Mouse (Mus musculus) left cerebral cortex, adult 8-10 months (tissue): ENCODE measurements at regions not wholly inside any gene's neighbourhood (a gene's known extent, or its start where the extent isn't known, plus 50 kb on each side); places are given as distances from the start of the nearest gene placed in this dataset.

ENCODE experiments used
- DNase-seq, 2 experiments: peaks; one replicate each; pipeline ENCODE4 v3.0.0; 2022; ENCODE audit warnings: low spot score in 2 of 2

DNA sequence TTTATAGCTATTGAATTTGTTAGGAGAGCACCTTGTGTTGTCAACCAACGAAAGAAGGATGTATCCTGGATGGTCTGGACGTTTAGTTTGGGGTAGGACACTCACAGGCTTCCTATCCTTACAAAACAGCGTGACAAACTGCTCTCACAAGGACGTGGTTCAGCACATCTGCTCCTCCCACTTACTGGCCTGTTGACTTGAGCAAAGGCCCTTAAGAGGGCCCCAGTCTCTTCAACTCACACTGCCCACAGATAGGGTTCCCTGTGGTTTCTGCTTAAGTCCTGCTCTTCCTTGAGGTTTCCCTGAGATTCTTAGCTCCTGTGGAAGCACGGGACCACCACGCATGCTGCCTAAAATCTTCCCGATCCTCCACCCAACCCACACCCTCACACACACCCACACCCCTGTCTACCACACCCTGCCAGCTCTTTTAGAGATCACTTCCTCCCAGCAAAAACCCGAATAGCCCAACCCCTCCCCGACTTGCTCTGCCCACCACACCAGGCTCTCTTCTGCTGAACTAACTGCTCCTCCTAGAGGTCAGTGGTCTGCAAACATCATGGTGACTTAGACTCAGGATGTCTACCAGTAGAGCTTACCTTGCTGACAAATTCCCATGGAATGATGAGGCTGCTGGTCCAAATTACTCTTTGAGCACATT is 95.7 kb upstream of the Hnrnpa3 start:
- no peak for DNase-seq

- no peak for DNase-seq
Measured at GRCm38 (mm10) chr2:75564809-75565208, 94.3 kb upstream of the Hnrnpa3 start.

DNA sequence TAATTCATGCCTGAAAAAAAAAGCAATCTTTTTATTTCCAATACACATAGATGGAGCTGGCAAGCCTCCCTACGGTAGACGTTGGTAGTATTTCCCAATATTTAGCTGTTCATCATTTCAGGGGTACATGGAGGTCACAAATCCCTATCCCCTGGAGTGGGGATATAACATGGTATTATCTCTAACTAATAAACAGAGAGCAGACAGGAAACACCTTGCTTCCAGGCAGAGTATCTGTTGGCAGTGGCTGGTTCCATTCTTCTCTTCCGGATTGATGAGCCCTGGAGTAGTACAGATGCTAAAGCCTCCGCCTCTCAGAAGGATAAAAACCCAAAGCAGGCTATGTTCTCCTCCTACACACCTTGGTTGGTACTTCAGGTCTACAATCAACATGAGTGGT is 91.9 kb upstream of the Hnrnpa3 start:
- DNase-seq: no peak

- no peak for DNase-seq
Measured at GRCm38 (mm10) chr2:75569756-75570155, 89.3 kb upstream of the Hnrnpa3 start.

DNA sequence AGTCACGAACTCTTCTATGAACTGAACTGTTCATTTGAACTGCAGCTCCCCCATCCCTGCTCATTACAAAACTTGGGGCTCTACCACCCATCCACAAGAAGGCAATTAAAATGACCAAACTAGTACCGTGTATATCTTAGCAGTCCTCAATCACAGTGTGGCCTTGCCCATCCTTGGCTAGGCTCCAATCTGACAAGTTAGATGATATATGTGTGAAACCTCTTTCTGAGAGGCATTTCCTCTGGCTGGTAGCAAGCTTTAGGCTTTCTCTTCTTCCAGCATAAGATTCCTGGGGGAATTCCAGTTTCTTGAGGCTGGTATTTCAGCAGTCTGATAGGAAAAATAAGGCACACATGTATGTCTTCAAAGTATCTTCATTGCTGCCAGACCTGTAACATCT is 88.8 kb upstream of the Hnrnpa3 start:
- DNase-seq: no peak

DNA sequence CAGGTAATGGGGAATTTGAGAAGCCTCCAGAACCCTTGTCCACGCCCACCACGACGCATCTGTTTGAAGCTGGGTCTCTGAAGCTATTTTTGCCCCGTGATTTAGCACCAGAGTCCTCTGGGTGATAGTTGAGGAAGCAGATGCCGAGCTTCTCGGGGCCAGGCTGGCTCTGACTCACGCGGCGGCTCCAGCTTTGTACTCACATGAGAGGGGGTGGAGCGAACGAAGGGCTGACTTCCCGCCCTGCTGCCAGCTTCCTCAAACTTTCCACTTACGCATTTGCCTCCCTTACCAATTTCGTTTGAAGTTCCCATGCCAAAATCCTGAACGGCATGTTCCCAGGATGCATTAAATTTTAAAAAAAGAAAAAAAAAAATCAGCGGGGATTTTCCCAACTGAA is 74.1 kb upstream of the Hnrnpa3 start:
- peak; percentile 12 to 30 for DNase-seq

GRCm38 (mm10) chr2:75588572-75588971 is 70.5 kb upstream of the Hnrnpa3 start:
- DNase-seq: peak in 1 of 2 experiments; percentile 31

DNA sequence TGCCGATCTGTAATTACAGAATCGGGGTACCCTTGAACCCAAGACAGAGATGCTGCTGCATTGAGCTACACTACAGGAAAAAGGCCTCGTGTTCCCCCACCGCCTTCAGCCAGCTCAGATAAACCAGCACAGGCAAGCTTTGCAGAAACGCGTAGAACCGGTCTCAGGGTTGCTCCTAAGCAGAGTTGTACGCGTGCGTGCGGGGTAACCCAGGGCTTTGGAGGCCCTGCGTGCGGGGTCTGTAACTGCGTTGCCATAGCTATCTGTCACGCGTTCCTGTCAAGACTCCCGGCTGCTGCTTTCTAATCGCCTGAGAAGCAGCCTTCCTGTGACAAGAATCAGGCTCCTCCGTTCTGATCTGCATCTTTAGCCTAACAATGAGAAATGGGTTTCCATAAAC is 69.6 kb upstream of the Hnrnpa3 start:
- DNase-seq: no peak

DNA sequence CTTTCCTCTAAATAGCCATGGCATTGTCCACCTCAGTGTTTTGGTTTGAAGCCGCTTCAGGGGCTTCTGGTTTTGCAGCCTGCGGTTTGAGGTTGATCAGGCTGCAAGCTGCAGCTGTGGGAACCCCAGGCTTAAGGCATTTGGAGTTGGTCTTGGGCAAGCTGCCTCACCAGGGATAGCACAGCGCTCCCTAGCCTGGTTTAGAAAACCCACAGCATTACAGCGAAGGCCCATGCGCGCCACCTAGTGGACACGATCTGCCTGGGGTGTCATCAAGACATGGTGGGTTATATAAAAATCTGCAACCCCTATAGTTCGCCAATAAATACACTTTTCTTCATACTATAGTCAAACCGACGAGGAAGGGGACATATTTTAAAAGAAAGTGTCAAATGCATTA is 68.9 kb upstream of the Hnrnpa3 start:
- DNase-seq: peak; percentile 70 to 80

DNA sequence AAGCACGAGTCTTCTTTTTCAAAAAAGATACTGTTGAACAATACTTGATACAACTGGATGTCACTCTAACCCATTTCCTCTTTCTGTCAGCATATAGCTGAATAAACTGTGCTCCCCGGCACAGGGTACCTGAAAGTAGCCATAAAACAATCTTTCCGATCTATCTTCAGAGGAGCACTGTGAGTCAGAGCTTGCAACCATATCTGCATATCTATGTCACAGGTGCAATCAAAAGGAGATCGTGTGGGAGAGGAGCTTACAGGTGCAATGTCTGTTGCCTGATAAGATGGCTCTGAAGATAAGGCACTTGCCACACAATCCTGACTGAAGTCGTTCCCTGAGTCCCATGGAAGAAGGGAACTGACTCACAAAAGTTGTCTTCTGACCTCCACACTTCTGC is 58.5 kb upstream of the Hnrnpa3 start:
- no peak for DNase-seq

GRCm38 (mm10) chr2:75603175-75603871 is 55.7 kb upstream of the Hnrnpa3 start:
- DNase-seq: peak; percentile 15 to 33

- peak in 1 of 2 experiments; percentile 22 for DNase-seq
Measured at GRCm38 (mm10) chr2:75605634-75606033, 53.4 kb upstream of the Hnrnpa3 start.

DNA sequence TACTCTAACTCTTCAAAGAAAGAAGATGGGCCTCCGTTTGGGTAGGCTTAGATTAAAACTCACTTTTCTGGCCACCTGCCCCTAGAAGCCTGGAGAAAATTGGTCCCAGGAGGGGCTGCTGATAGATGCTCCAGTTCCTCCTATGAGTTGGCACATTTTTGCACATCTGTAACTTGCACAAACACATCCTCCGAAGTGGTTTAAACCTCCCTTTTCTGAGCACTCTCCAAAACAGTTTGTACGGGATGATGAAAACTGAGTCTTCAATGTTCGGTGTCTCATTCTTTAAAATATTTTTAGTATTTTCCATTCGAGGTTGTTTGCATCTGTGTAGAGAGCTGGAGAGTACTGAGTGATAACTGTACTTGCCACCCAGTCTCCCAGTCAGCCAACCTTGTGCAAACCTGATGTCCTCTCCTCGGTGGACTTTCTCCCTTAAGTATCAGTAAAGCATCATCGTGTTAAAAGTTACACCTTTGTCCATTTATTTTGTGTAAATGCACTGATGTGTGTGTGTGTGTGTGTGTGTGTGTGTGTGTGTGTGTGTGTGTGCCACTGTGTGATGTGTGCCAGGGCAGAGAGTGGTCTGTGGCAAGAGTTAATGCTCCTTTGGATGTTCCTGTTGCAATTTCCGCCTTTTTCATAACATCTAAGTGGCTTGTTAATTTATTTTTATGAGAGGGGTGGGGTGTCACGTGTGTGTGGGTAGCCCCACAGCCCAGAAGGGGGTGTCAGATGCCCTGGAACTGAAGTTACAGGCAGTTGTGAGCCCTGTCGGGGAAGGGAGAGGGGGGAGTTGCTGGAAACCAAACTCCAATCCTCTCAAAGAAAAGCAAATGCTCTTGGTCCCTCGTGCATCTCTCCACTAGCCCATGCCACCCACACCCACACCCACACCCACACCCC is 51.8 kb upstream of the Hnrnpa3 start:
- DNase-seq: no peak

DNA sequence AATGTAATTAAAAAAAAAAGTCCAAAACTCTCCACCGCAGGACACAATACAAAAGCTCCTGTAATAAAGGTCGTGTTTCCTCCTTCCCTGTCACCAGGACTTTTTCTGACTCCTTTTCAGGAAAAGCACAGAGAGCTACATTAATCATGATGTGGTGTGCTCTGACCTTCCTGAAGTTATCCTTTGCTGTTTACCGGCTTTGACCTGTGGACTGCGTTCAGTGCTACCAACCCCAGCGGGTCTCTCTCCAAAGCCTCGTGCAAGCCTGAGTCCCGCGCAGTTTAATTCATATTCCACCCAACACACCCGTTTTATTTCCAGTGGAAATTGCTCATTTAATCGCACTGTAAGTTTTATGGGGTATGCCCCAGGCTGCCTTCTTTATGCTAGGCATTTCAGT is 51.1 kb upstream of the Hnrnpa3 start:
- no peak for DNase-seq

GRCm38 (mm10) chr2:75608482-75608881 is 50.6 kb upstream of the Hnrnpa3 start:
- DNase-seq: no peak

- no peak for DNase-seq
Measured at GRCm38 (mm10) chr2:75609150-75609946, 49.7 kb upstream of the Hnrnpa3 start.
